Mouse (Mus musculus) mouse trophoblast stem cell (cell line): Measurements from ENCODE around the gene Ap2b1.

Source experiments
- in situ Hi-C, 2 experiments: fragments of 300-500 bp; cut with MseI, MboI; formaldehyde crosslinking; loops; 2 replicates in 1 of 2; 3 replicates in 1 of 2; pipeline ENCODE4 v1.15.1; 2025

The Ap2b1 gene

DNA sequence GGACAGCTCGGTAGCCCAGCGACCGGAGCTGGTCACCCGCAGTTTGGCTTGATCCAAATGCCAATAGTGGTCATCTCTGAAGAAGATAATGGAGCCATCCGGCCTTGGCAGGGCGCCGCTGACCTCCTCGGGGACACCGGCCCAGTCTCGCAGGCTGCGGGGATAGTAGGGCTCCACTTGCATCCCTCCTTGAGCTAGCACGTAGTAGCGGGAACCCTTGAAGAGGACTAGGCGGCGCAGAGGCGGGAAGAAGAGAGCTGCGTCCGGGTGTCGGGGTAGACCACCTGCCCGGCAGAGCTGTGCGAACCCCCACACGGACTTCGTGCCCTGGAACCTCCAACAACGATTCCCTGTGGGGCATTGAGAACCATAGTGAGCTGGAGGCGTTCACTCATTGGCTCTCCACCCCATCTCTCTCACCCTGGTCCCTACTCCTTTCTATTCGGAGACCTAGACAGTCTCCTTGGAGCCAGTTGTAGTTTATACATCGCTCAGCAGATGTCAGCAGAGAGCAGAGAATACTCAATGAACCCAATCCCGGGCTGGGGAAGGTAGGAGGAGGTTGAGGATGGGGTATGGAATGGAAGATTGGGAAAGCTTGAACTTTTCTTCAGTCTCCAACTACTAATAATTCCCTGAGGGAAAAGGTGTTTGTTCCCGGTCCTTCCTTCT lies 143.9 kb downstream of the Ap2b1 start:
- in situ Hi-C loops = no loop called here

DNA sequence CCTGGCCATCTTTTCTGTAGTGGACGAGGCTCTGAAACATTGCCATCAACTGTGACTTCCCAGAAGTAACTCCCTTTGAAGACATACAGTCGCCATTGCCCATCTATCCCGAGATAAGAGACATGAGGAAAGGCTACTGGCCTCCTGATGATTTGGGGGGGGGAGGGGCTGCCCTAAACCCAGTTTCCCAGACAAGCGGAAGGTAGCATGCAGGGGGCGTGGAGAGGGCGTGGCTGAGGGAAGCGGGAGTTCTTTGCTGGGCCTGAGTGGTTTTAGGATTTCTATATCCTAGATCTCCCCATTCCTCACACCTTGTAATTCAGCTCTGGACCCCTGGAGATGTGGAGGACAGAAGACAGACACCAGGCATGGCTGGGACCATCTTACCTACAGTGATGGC lies 145.0 kb downstream of the Ap2b1 start:
- in situ Hi-C loops = no loop called here

DNA sequence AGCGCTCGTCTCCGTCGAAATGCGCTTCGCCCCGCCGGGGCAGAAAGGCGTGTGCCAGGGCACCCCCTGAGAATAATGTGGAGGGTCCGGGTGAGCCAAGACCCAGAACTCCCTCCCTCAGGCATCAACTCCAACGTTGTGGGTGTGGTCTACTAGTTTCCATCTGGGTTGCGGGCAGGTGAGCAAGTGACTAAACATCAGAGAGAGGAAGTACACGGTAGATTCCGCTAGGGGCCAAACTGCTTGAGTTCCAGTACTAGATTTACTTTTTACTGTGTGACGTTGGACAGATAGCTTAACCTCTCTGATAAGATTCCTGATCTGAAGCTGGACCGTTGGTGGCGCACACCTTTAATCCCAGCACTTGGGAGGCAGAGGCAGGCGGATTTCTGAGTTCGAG lies 146.2 kb downstream of the Ap2b1 start:
- in situ Hi-C loops = no loop called here

DNA sequence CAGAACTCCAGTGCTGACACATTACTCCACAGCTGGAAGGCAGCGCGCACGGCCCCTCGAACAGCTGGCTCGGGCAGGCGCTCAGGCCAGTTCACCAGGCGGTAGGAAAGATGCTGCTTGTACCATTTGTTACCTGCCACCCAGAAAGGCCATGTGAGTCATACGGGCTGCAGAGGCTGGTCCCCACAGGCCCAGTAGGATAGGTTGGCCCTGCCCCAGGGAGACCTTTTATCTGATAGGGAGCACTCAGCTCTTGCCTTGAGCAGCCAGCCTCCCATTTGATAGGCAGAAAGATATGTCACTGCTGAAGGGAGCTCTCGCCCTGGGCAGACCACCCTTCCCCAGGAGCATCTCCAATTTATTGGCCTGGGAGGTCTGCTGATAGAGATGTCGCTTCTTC lies 148.8 kb downstream of the Ap2b1 start:
- in situ Hi-C loops = no loop called here

DNA sequence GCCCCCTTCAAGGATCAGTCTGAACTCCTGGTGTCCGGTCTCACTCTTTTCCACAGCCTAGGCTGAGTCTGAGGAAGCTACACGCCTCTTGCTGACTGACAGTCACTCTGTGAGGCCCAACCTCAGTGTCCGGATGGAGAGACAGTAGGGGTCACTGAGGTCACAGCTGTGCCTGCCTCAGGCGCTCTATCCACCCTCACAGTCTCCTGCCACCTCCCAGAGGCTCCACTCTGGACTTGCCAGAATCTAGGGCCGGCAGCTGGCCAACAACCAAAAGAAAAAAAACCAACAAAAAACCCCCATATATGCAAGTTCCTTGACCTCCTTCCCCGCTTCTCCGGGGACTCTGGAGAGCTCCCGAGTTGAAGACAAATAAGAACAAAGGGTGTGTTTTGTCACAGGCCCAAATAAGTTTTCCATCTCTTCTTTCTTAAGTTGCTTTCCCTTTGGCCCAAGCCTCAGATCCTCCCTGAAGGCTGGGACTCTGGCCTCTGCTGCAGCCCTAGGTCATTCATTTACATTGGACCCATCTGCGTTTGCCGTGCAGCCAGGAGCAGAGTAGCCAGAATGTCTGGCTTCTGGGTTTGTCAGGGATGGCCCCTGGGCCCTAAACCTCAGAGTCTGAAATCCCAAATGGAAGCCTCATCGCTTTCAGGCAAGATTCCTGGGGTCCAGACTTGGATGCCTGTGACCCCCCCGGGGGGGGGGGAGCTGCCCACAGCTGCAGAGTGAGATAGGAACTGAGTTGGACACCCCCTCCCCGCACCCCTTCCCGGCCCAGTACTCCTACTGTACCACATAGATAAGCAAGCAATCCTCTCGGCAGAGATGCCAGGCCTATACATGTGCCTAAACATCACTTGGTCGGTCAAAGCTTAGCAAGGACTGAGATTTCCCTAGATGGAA lies 149.4 kb downstream of the Ap2b1 start:
- in situ Hi-C loops = no loop called here

DNA sequence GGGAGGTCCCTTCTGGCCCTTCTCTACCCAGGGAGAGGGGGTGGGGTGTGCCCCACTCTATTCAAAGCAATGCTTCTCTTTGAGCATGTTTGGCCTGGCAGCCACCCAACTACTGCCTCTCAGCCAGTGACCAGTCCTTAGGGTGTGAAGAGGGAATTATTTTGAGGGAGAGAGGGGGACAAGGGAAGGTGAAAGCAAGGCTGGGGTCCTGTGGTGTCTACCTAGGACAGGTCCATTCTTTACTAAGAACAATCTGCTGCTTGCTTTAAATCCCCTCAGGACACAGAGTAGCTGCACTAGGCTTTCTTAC lies 150.1 kb downstream of the Ap2b1 start:
- in situ Hi-C loops = no loop called here

DNA sequence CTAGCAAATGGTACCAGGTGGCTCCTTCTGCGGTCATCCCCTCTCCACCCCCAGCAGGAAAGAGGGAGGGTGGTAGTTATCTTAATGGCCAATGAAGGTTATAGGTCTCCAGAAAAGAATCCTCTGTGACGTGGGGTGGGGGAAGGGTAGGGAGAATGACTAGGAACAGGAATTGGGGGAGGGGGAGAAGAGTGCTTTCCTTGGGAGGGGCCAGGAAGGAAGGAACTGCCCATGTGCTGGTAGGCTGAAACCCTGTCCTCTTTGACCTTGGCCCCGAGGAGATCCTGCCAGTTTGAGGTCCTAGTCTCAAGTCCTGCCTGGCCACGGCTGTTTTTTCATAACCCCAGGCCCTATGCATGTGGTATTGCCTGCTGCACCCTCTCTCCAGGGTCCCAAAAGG lies 150.5 kb downstream of the Ap2b1 start:
- in situ Hi-C loops = no loop called here

DNA sequence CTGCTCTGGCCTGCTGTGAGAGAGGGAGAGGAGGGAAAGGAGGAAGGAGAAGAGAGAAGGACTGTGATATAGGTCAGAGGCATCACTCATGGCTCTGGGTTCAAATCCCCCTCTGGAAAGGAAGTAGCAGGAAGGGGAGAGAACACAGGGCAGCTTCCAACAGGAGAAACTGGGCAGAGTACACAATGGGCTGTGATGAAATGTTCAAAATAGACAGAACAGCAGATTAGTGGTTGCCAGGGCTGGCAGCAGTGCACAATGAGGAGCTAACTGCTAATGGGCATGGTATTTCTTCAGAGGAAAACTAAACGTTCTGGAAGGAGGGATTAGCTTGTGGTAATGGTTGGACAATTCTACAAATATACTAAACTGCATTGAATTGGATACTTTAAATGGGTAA lies 151.7 kb downstream of the Ap2b1 start:
- in situ Hi-C loops = no loop called here

DNA sequence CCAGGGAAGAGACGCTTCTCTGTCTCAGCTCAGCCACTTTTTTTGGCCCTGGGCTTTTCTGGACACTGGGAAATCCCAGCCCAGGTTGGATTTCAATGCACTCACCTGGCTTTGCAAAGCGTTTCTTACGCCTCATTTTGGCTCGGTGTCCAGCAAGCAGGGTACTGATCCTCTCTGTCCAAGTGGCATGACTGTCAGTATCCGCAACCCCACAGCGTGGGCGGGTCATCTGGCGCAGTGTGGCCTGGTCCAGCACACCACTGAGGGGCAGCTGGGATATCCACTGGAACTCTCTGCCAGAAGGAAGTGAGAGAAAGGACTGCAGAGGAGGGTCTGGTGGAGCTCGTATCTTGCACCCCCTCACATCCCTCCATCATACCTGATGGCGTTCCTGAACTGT lies 152.5 kb downstream of the Ap2b1 start:
- in situ Hi-C loops = no loop called here

DNA sequence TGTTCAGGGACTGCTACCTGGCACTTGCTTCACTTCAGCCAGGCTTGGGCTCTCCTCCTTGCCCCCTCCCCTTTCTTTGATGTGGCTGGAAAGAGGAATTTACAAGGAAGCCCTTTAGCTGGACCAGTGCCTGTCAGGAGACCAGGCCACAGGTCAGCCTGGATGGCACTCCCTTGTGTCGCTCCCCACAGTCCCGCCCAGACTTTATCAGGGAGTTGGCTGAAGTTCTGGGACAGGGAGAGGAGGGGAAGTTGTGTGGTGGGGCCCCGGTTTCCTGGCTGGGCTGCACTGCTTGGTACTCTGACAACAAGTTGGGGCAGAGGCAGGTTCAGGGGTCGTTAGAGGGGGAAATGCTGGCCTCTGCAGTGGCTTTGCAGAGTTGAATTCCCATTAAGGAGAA lies 155.7 kb downstream of the Ap2b1 start:
- in situ Hi-C loops = no loop called here
